Mouse (Mus musculus) thymus, adult 2 months (tissue): ENCODE results near the gene Gm5891. TPM values are rescaled to one million over a fixed set of nuclear protein-coding genes. Genes with fewer than 3 reads are reported as not detected.
"Not testable (repeated sequence)": the region's sequence is repeated elsewhere in the genome, so short reads cannot be mapped to it uniquely, and the experiment has no call there.

ENCODE experiments used
- DNase-seq: peaks from one replicate; pipeline ENCODE4 v3.0.0; 2021
- H3K27ac ChIP-seq: fragments of 200-500 bp; 2 replicates; pipeline ENCODE4 v1.5.1; 2012; ENCODE audit warnings: low read length, control low read depth; ENCODE audit not compliant: control insufficient read depth, insufficient read depth
- H3K27me3 ChIP-seq: fragments of 200-500 bp; 2 replicates; pipeline ENCODE4 v1.6.1; 2012; ENCODE audit warnings: mild to moderate bottlenecking, low read length, moderate library complexity, mixed read lengths; ENCODE audit not compliant: control insufficient read depth, insufficient read depth
- H3K36me3 ChIP-seq: fragments of 200-500 bp; 2 replicates; pipeline ENCODE4 v1.6.1; 2012; ENCODE audit warnings: mild to moderate bottlenecking, low read length, moderate library complexity; ENCODE audit not compliant: control insufficient read depth, insufficient read depth
- H3K4me1 ChIP-seq: fragments of 200-500 bp; replicated peaks from 2 replicates; pipeline ENCODE4 v1.6.1; 2012; ENCODE audit warnings: low read length; ENCODE audit not compliant: control insufficient read depth, insufficient read depth
- H3K4me3 ChIP-seq: fragments of 200-500 bp; 2 replicates; pipeline ENCODE4 v1.5.1; 2012; ENCODE audit warnings: mild to moderate bottlenecking, low read length, control low read depth, moderate library complexity; ENCODE audit not compliant: control insufficient read depth, insufficient read depth
- WGBS: fragments of 180-500 bp; shearing (Covaris S2); methylation state at CpG from one replicate; pipeline ENCODE4 v1.1.7; 2018; 5-methylcytosine and 5-hydroxymethylcytosine counted together
- polyA plus RNA-seq: library from polyadenylated mRNA; depleted of rRNA; stranded (reverse); fragments of >200 nt; gene quantifications from 2 replicates; pipeline ENCODE4 v1.2.3, GENCODE M21; 2012; rRNA removed

The Gm5891 gene
- not detected in 2 replicates for polyA plus RNA-seq

GRCm38 (mm10) chr7:21921191-21921590, at the start of gene Gm5891:
Gm5891 (minus strand) TSS chr7:21921291.
- not testable (repeated sequence) for H3K4me3 ChIP-seq, H3K4me1 ChIP-seq, H3K27ac ChIP-seq, H3K36me3 ChIP-seq, H3K27me3 ChIP-seq, DNase-seq
- no CpG with 5 or more reads among the region's 1 CpGs for WGBS

Other genes with a start within 250 kb of the Gm5891 start
- not detected in 2 replicates for gene Gm4175, start 159.8 kb downstream of the Gm5891 start, polyA plus RNA-seq
- gene Gm4177, start 124.6 kb downstream of the Gm5891 start, polyA plus RNA-seq: not detected in 2 replicates
- gene Vmn1r135, start 88.9 kb downstream of the Gm5891 start, polyA plus RNA-seq: not detected in 2 replicates
- not detected in 2 replicates for gene Gm5725, start 77.0 kb downstream of the Gm5891 start, polyA plus RNA-seq
- not detected in 2 replicates for gene Vmn1r137, start 73.3 kb upstream of the Gm5891 start, polyA plus RNA-seq
- not detected in 2 replicates for gene Vmn1r138, start 107.6 kb upstream of the Gm5891 start, polyA plus RNA-seq
- gene Gm6176, start 135.0 kb upstream of the Gm5891 start, polyA plus RNA-seq: not detected in 2 replicates
- not detected in 2 replicates for gene Vmn1r139, start 147.8 kb upstream of the Gm5891 start, polyA plus RNA-seq
- gene Gm16451, start 197.0 kb upstream of the Gm5891 start, polyA plus RNA-seq: not detected in 2 replicates
- gene Gm10666, start 213.4 kb upstream of the Gm5891 start, polyA plus RNA-seq: not detected in 2 replicates
- not detected in 2 replicates for gene Vmn1r142, start 242.7 kb upstream of the Gm5891 start, polyA plus RNA-seq